Mouse (Mus musculus) embryonic facial prominence, embryonic 13.5 days (tissue): ENCODE results near the gene Dnah1. TPM values are rescaled to one million over a fixed set of nuclear protein-coding genes. Genes with fewer than 3 reads are reported as not detected.

Experiments used
- ATAC-seq: fragments of 200-750 bp; cut with Nextera tagmentation; 2 replicates; pipeline ENCODE4 v1.8.0; 2017; ENCODE audit warnings: low read depth; ENCODE audit not compliant: insufficient number of reproducible peaks, insufficient read depth, low FRiP score, low TSS enrichment
- H3K27ac ChIP-seq: fragments of 300-500 bp; sonication (generic); 2 replicates; pipeline ENCODE4 v1.5.1; 2015; ENCODE audit warnings: moderate library complexity, mild to moderate bottlenecking, inconsistent platforms
- H3K27me3 ChIP-seq: fragments of 300-500 bp; sonication (generic); 2 replicates; pipeline ENCODE4 v1.6.1; 2015; ENCODE audit warnings: mild to moderate bottlenecking, inconsistent platforms
- H3K36me3 ChIP-seq: fragments of 300-500 bp; sonication (generic); 2 replicates; pipeline ENCODE4 v1.6.1; 2015; ENCODE audit warnings: mild to moderate bottlenecking, inconsistent platforms
- H3K4me1 ChIP-seq: fragments of 300-500 bp; sonication (generic); 2 replicates; pipeline ENCODE4 v1.6.1; 2015; ENCODE audit warnings: inconsistent platforms
- H3K4me2 ChIP-seq: fragments of 300-500 bp; sonication (generic); 2 replicates; pipeline ENCODE4 v1.6.1; 2015; ENCODE audit warnings: moderate library complexity, mild to moderate bottlenecking, inconsistent platforms
- H3K4me3 ChIP-seq: fragments of 300-500 bp; sonication (generic); 2 replicates; pipeline ENCODE4 v1.5.1; 2015; ENCODE audit warnings: mild to moderate bottlenecking, inconsistent platforms
- H3K9ac ChIP-seq: fragments of 300-500 bp; sonication (generic); 2 replicates; pipeline ENCODE4 v1.6.1; 2015; ENCODE audit warnings: mild to moderate bottlenecking, inconsistent platforms
- H3K9me3 ChIP-seq: fragments of 300-500 bp; sonication (generic); 2 replicates; pipeline ENCODE4 v1.6.1; 2016; ENCODE audit warnings: inconsistent platforms
- WGBS: fragments of 180-500 bp; shearing (Covaris S2); methylation state at CpG from one replicate; pipeline ENCODE4 v1.1.7; 2015; ENCODE audit warnings: mixed read lengths; 5-methylcytosine and 5-hydroxymethylcytosine counted together
- polyA plus RNA-seq: library from polyadenylated mRNA; unstranded; fragments of >200 nt; fragmentation: Nextera tagmentation; extraction: Ambion mirVana; gene quantifications from 2 replicates; pipeline ENCODE4 v1.2.1, GENCODE M21; 2015

Gene Dnah1
- polyA plus RNA-seq: 7.9 and 8.1 TPM in 2 replicates

DNA sequence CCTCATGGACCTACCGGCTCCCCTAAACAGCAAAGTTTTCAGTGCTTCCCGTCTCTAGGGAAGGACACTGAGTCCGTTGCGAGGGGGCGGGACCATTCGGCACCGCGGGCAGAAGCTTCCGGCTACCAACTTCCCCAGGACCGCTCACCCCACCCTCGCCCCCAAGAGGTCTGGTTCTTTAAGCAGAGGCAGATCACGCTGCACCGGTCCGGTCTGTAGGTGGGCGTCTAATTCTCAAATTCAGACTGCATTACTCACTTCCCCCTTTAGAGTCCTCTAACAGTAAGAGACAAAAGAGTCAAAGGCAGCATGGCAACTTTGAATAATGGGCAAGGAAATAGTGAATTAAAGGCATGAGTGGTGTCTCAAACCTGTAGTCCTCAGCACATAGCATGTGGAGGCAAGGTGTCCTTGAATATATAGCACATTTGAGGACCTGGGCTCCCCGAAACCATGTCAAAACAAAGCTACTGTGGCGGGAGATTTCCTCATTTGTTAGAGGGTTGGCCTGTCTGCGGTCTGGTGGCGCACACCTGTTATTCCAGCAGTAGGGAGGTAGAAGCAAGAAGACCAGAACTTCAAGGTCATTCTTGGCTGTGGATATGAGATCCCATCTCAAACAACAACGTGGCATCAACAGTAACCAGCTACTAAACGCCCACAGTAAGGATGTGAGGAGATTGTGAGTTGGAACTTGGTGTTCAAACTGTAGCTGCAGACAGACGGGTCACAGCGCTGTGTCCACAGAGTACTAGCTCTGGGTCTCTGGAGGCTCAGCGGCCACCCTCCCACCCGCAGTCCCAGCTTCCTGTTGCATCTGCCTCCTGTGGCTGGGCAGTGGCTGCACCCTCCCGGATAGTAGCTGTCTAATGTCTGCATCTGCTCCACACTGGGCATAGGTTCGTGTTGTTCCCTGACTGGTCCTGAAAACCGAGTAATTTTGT is at the start of gene Dnah1:
Dnah1 (minus strand) TSS at position 48 of the 944 bp plus-strand sequence.
- peak within 1 kb of the TSS; percentile 56 for H3K9ac ChIP-seq
- H3K36me3 ChIP-seq: no peaks in the 10 kb centered on the region
- H3K4me3 ChIP-seq: peak within 1 kb of the TSS; percentile 41
- WGBS: 28% methylated on average over 28 of the region's 28 CpGs
- no peak for ATAC-seq
- H3K9me3 ChIP-seq: no peaks in the 10 kb centered on the region
- H3K27ac ChIP-seq: no peak within 1 kb of the TSS
- H3K27me3 ChIP-seq: peaks cover 7% of the 10 kb centered on the region; the same call in 1 of the 2 replicates
- peak within 1 kb of the TSS; percentile 65 for H3K4me2 ChIP-seq
- peaks cover 6% of the 10 kb centered on the region; the same call in 1 of the 2 replicates for H3K4me1 ChIP-seq

DNA sequence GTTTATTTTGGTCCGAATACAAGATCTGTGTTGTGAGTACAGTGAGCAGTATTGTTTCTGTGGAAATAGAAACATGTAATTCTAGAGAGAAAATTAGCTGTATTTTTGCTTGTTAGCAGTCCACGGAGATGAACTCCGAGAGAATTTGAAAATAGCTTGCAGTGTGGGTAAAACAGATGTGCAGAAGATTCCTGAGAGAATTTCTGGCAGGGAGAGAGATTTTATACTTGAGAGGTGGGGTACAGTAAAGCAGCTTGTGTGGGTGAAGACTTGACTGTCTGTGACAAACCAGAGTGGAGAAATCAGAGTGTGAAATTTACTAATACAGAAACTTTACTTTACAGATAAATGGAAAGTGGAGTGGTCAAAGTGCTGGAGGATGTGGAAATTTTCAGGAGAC is 45.7 kb upstream of the Dnah1 start:
- H3K9ac ChIP-seq: no peak overlapping the region
- no peaks in the 10 kb centered on the region for H3K27me3 ChIP-seq
- H3K9me3 ChIP-seq: no peaks in the 10 kb centered on the region
- no peak overlapping the region for H3K4me2 ChIP-seq
- no peak overlapping the region for H3K27ac ChIP-seq
- 68% methylated on average over 3 of the region's 3 CpGs for WGBS
- ATAC-seq: no peak
- no peak overlapping the region for H3K4me3 ChIP-seq
- peaks cover 75% of the 10 kb centered on the region for H3K36me3 ChIP-seq
- no peaks in the 10 kb centered on the region for H3K4me1 ChIP-seq

DNA sequence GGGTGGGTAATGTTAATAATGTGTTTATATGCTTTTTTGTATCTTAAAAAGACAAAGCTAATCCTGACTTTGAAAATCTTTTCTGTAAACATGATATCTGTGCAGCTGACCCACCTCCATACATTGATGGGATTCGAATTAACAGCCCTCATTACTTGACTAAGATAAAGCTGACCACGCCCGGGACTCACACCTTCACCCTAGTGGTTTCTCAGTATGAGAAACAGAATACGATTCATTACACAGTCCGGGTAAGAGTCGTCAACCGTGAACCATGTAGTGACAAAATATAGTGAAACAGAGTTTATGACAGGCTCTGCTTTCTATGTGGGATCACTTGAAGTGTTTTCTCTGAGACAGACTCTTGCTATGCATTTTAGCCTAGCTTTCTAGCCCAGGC is 44.3 kb upstream of the Dnah1 start:
- Histone ChIP-seq H3K9ac (no peak overlapping the region), H3K36me3 (peaks cover 75% of the 10 kb centered on the region), H3K4me1 (no peaks in the 10 kb centered on the region), H3K4me3 (no peak overlapping the region), H3K4me2 (no peak overlapping the region), H3K9me3 (no peaks in the 10 kb centered on the region), H3K27ac (no peak overlapping the region), H3K27me3 (no peaks in the 10 kb centered on the region)
- WGBS: 88% methylated on average over 7 of the region's 7 CpGs
- ATAC-seq: no peak

DNA sequence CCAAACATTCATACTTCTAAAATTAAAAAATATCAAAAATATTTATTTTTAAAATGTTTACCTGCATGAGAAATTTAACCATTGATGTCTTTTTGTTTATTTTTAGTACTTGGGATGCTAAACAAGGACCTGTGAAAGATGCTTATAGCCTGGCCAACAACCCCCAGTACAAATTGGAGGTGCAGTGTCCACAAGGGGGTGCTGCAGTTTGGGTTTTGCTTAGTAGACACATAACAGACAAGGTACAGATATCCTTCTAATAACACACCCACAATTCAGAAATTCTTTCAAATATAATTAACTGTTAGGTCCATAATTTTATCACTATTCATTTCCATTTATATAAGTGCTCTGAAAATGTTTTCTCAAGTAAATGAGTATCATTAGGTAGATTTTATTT is 41.7 kb upstream of the Dnah1 start:
- H3K9me3 ChIP-seq: no peaks in the 10 kb centered on the region
- H3K36me3 ChIP-seq: peaks cover 76% of the 10 kb centered on the region
- no peak overlapping the region for H3K4me2 ChIP-seq
- H3K9ac ChIP-seq: no peak overlapping the region
- no peak overlapping the region for H3K27ac ChIP-seq
- no peak for ATAC-seq
- no peak overlapping the region for H3K4me3 ChIP-seq
- no peaks in the 10 kb centered on the region for H3K4me1 ChIP-seq
- no peaks in the 10 kb centered on the region for H3K27me3 ChIP-seq

DNA sequence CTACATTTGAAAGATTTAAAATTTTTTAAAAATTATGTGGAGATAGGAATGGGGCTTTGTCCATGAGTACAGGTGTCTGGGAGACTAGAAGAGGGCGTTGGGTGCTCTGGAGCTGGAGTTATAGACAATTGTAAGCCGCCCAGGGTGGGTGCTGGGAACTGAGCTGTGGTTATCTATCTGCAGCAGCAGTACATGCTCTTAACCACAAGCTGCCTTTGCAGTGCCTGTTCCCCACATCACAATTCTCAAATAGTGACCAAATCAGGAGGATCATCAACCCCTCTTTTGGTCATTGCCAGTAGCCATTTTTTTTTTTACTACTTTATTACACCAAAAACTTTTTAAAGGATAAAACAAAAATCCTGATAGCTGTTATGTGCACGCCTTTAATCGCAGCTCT is 40.9 kb upstream of the Dnah1 start:
- Histone ChIP-seq H3K9me3 (no peaks in the 10 kb centered on the region), H3K36me3 (peaks cover 75% of the 10 kb centered on the region), H3K4me1 (no peaks in the 10 kb centered on the region), H3K4me2 (no peak overlapping the region), H3K4me3 (no peak overlapping the region), H3K27ac (no peak overlapping the region), H3K9ac (no peak overlapping the region), H3K27me3 (no peaks in the 10 kb centered on the region)
- ATAC-seq: no peak
- WGBS: 94% methylated on average over 4 of the region's 4 CpGs

DNA sequence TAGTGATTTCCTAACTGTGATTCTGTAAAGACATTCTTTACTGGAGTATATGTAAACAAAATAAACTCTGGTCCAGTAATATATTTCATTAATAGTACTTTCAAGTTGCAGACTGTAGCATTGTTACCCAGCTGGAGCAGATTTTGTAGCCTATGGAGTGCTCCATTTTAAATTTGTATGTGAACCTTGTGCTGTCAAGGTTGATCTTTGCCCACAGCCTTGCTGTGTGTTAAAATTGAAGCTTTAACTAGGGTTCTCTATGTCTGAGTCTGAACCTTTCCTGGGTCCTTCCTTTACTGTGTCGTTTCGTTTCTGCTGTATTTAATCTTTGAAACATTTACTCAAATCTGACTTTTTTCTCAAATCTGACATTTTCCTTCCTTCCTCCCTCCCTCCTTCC is 38.5 kb upstream of the Dnah1 start:
- no peaks in the 10 kb centered on the region for H3K9me3 ChIP-seq
- no peak for ATAC-seq
- no peaks in the 10 kb centered on the region for H3K4me1 ChIP-seq
- no peaks in the 10 kb centered on the region for H3K27me3 ChIP-seq
- no peak overlapping the region for H3K9ac ChIP-seq
- no peak overlapping the region for H3K4me2 ChIP-seq
- H3K4me3 ChIP-seq: no peak overlapping the region
- peaks cover 68% of the 10 kb centered on the region for H3K36me3 ChIP-seq
- 92% methylated on average over 2 of the region's 2 CpGs for WGBS
- no peak overlapping the region for H3K27ac ChIP-seq

DNA sequence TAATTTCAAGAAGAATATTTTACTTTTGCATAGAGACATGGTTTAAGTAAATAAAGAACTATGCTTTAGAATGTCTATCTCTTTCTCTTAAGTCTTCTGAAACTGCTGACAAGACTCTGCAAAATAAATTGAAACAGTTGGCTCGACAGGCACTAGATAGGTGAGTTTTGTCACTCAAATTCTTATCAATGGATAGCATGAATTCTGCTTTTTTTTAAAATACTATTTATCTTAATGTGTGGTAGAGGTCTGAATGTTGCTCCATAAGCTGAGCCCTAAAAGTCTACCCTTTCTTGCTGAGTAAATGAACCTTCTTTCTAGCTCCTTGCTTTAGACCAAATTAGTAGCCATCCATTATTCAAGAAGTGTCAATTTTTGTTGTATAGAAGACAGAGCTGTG is 21.7 kb upstream of the Dnah1 start:
- Histone ChIP-seq H3K9ac (no peak overlapping the region), H3K27ac (no peak overlapping the region), H3K27me3 (no peaks in the 10 kb centered on the region), H3K4me2 (no peak overlapping the region), H3K36me3 (peaks cover 57% of the 10 kb centered on the region), H3K4me3 (no peak overlapping the region), H3K9me3 (no peaks in the 10 kb centered on the region), H3K4me1 (no peaks in the 10 kb centered on the region)
- ATAC-seq: no peak
- 94% methylated on average over 1 of the region's 1 CpGs for WGBS

DNA sequence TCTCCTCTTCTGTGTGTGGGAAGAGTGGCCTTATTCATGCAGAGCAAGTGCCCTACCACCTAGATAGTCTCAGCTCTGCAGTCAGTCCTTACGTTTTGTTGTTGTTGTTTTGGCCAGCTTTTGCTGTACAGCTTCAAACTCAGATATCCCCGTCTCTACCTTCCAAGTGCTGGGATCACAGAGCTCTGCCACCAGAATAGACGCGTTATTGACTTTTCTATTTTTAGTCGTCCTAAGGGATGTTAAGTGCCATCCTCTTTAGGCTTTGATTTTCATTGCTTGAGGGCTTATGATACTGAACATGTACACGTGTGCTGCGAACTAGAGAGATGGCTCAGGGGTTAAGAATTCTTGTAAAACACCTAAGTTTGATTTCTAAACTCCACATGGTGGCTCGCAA is 19.5 kb upstream of the Dnah1 start:
- Histone ChIP-seq H3K27me3 (no peaks in the 10 kb centered on the region), H3K4me3 (no peak overlapping the region), H3K27ac (no peak overlapping the region), H3K9ac (no peak overlapping the region), H3K4me2 (no peak overlapping the region), H3K4me1 (no peaks in the 10 kb centered on the region), H3K9me3 (no peaks in the 10 kb centered on the region), H3K36me3 (peaks cover 42% of the 10 kb centered on the region)
- no peak for ATAC-seq
- 76% methylated on average over 8 of the region's 8 CpGs for WGBS

DNA sequence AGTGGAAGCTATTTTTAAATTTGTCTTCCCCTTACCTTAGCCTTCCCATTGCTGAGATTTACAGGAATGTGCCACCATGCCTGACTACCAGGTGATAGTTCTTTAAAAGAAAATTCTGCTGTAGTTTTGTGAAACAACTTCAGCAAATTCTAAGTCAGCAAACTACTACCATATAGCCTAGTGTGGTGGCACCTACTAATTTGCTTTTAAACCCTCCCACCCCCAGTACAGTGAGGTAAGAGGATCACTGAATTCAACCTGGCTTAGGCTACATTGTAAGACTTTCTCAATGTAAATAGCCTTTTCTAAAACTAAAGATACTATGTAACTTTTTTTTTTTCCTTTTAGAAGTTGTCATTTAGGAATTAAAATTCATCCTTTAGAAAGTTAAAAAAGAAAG is 14.3 kb upstream of the Dnah1 start:
- no peak for ATAC-seq

DNA sequence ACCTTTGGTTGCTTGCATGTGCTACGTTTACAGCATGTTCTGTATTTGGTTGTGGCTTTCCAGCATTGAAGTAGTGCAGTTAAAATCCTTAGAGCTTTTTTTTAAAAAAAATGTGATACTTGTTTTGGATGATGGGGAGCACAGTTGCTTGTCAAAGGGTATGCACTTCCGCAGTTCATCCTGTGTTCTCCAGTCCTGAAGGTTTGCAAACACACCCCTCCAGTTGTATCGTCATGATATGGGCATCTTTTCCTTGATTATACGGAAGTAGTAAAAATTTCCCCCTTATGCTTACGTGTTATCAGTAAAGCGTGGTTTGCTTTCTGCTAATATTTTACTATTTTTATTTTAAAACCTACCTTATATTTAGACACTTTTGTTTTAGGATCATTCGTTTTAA is 13.7 kb upstream of the Dnah1 start:
- 38% methylated on average over 7 of the region's 7 CpGs for WGBS

More for the DNA sequence above, 14.3 kb upstream of the Dnah1 start:
- H3K4me2 ChIP-seq: peak overlapping the region; percentile 71
- peak overlapping the region; percentile 91; the same call in 1 of the 2 replicates for H3K9ac ChIP-seq
- peak overlapping the region; percentile 86 for H3K4me3 ChIP-seq
- peaks cover 8% of the 10 kb centered on the region for H3K36me3 ChIP-seq
- H3K4me1 ChIP-seq: peaks cover 4% of the 10 kb centered on the region
- H3K27me3 ChIP-seq: no peaks in the 10 kb centered on the region
- no peak overlapping the region for H3K27ac ChIP-seq
- H3K9me3 ChIP-seq: no peaks in the 10 kb centered on the region

DNA sequence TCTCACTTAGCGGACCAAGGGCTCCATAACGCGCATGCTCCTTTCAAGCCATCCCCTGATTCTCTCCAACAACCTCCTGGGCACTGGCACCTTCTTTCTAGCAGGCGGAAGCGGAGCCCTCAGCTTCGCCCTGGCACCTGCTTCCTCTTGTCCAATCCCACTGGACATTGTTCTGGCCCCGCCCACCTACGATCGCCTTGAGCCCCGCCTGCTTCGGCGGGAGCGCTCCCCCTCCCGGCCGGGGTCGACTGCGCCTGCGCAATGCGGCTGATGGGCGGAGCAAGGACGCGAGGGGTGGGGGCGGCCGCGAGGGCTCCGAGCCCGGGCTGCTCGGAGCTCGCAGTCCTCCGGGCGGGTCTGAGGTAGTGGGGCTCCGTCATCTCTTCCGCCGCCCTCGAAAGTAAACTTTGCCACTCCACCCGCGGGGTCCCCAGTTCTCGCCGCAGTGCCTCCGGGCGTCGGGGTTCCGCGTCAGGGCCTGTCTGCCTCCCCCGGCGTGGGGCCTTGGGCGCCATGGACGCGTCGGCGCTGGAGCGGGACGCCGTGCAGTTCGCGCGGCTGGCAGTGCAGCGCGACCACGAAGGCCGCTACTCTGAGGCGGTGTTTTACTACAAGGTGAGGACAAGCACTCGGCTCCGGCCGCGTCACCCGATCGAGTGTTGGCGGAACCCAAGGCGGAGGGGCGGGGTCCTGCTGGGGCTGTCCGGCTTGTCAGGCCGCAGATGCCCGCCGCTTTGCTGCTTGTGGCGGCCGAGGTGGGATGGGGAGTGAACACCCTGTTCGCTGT is 12.9 kb upstream of the Dnah1 start, which contains the start of gene Capn7:
Capn7 (plus strand) TSS at position 270 of the 787 bp plus-strand sequence.
- Histone ChIP-seq H3K4me3 (peak within 1 kb of the TSS; percentile 86), H3K27me3 (no peaks in the 10 kb centered on the region), H3K9me3 (no peaks in the 10 kb centered on the region), H3K4me1 (peaks cover 4% of the 10 kb centered on the region), H3K9ac (peak within 1 kb of the TSS; percentile 91), H3K27ac (peak within 1 kb of the TSS; percentile 93), H3K36me3 (peaks cover 3% of the 10 kb centered on the region; the same call in 1 of the 2 replicates), H3K4me2 (peak within 1 kb of the TSS; percentile 71)
- WGBS: under 1% methylated on average over 78 of the region's 78 CpGs
- ATAC-seq: peak; percentile 93

More for the DNA sequence above, 13.7 kb upstream of the Dnah1 start:
- Histone ChIP-seq H3K9me3 (no peaks in the 10 kb centered on the region), H3K9ac (peak overlapping the region; percentile 91), H3K36me3 (peaks cover 6% of the 10 kb centered on the region), H3K4me1 (peaks cover 4% of the 10 kb centered on the region), H3K27me3 (no peaks in the 10 kb centered on the region), H3K4me2 (peak overlapping the region; percentile 71), H3K27ac (no peak overlapping the region), H3K4me3 (peak overlapping the region; percentile 86)
- no peak for ATAC-seq
